Mouse (Mus musculus): ENCODE data around the gene Mylk. TPM values are rescaled to one million over a fixed set of nuclear protein-coding genes. Genes with fewer than 3 reads are reported as not detected.

Mylk gene
- total and polyA plus RNA-seq, 3 experiments: 28.3 to 42.3 (median 32.9) TPM

DNA sequence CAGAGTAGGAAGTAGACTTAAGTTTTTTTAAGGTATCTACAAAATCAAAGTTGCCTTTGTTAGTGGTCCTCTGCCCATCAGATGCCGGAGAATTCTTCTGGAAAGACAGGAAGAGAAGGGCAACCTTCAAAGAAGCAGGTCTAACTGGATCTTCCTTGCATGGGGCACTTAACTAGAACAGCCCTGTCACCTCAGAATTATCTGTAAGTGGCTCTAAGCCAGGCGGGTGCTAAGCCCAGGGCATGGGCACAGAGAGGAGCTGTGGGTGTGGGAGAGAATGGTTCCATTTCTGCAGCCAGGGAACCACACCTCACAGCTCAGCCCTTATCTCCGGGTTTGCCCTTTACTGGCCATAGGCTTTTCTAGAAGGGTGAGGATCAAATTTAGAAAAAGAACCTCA lies 246.4 kb downstream of the Mylk start:
- Histone ChIP-seq H3K4me1 (ENCODE audit: control insufficient read depth, insufficient read depth, low read length) (no peaks in the 10 kb centered on the region), H3K27me3 (ENCODE audit: control insufficient read depth, insufficient read depth, low read length) (no peaks in the 10 kb centered on the region), H3K9ac (ENCODE audit: low read depth, low read length) (no peak overlapping the region), H3K36me3 (ENCODE audit: control insufficient read depth, insufficient read depth, low read length) (no peaks in the 10 kb centered on the region), H3K79me2 (replicated peaks; ENCODE audit: control insufficient read depth, insufficient read depth, low read length) (no peaks in the 10 kb centered on the region), H3K4me3 (no peak overlapping the region), H3K27ac (no peak overlapping the region)
- WGBS: 64% methylated on average over 3 of the region's 3 CpGs
- no peak for DNase-seq
- intact Hi-C loops (cut with DNase I): no loop called here
- TF ChIP-seq EP300 (IDR thresholded peaks at IDR 0.05; ENCODE audit: insufficient read depth, low read depth, low read length) (no peak), POLR2A (IDR thresholded peaks at IDR 0.05; ENCODE audit: insufficient read depth, low read depth, low read length) (no peak), CTCF (IDR thresholded peaks at IDR 0.05) (no peak)

DNA sequence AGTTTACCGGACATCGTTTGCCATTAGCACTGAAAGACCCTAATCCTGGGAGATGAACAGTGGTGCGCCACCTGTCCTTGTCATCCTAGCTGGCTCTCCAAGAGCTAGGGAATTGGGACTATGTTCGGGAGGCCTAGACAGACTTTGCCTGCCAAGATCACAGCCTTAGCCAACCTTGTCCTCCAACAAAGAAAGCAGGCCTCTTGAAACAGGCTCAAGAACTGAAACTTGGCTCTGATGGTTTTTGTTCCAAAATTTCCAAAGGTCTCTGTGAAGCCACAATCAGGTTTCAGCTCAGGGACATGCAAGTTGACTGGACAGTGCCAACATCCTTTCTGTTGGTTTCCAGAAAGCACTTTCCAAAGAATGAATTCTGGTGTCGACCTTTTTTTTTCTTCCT lies 247.8 kb downstream of the Mylk start:
- Histone ChIP-seq H3K36me3 (ENCODE audit: control insufficient read depth, insufficient read depth, low read length) (no peaks in the 10 kb centered on the region), H3K27me3 (ENCODE audit: control insufficient read depth, insufficient read depth, low read length) (no peaks in the 10 kb centered on the region), H3K4me3 (no peak overlapping the region), H3K27ac (no peak overlapping the region), H3K9ac (ENCODE audit: low read depth, low read length) (no peak overlapping the region), H3K4me1 (ENCODE audit: control insufficient read depth, insufficient read depth, low read length) (0 out of 2 replicates have a peak, but pooled peaks cover 1% of the 10 kb centered on the region), H3K79me2 (replicated peaks; ENCODE audit: control insufficient read depth, insufficient read depth, low read length) (no peaks in the 10 kb centered on the region)
- DNase-seq: no peak
- intact Hi-C loops (cut with DNase I): no loop called here
- TF ChIP-seq EP300 (IDR thresholded peaks at IDR 0.05; ENCODE audit: insufficient read depth, low read depth, low read length): no peak
- WGBS: 76% methylated on average over 5 of the region's 5 CpGs

DNA sequence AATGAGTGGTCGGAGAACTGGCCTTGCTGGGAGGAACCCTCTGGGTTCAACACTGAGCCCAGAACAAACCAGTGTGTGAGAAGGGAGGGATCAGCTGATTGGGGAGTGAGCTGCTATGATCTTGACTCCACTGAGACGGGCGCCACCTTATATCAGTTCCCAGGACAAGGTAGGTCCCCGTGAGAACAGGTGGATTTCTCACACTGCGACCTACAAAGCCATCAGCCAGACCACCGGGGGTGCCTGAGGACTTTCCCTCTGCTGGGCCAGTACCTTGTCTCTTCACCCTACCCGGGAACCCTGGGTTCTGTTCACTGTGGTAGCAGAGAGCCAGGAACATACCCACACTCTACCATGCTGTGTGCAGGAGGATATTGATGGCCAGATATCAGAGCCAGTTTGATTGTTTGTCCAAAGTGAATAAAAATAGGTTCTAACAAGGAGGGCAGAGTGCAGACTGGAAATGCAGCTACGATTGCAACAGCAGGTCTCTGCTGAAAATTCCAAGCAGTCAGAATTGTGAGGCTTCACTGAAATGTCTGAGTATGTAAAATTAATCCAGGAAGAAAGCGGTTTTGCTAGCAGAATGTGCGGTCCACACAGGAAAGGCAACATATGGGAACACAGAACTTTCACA lies 248.8 kb downstream of the Mylk start:
- WGBS: 85% methylated on average over 10 of the region's 10 CpGs
- no peak for DNase-seq
- no peak overlapping the region for H3K9ac ChIP-seq (ENCODE audit: low read depth, low read length)
- intact Hi-C loops (cut with DNase I): no loop called here
- no peaks in the 10 kb centered on the region for H3K36me3 ChIP-seq (ENCODE audit: control insufficient read depth, insufficient read depth, low read length)
- 0 out of 2 replicates have a peak, but pooled peaks cover 1% of the 10 kb centered on the region for H3K4me1 ChIP-seq (ENCODE audit: control insufficient read depth, insufficient read depth, low read length)
- no peak overlapping the region for H3K4me3 ChIP-seq
- no peaks in the 10 kb centered on the region for H3K27me3 ChIP-seq (ENCODE audit: control insufficient read depth, insufficient read depth, low read length)
- H3K27ac ChIP-seq: peak overlapping the region; percentile 41; the same call in 1 of the 2 replicates
- no peaks in the 10 kb centered on the region for H3K79me2 ChIP-seq (replicated peaks; ENCODE audit: control insufficient read depth, insufficient read depth, low read length)
- TF ChIP-seq CTCF (IDR thresholded peaks at IDR 0.05): no peak
- no peak for TF ChIP-seq EP300 (IDR thresholded peaks at IDR 0.05; ENCODE audit: insufficient read depth, low read depth, low read length)
- no peak for TF ChIP-seq POLR2A (IDR thresholded peaks at IDR 0.05; ENCODE audit: insufficient read depth, low read depth, low read length)

DNA sequence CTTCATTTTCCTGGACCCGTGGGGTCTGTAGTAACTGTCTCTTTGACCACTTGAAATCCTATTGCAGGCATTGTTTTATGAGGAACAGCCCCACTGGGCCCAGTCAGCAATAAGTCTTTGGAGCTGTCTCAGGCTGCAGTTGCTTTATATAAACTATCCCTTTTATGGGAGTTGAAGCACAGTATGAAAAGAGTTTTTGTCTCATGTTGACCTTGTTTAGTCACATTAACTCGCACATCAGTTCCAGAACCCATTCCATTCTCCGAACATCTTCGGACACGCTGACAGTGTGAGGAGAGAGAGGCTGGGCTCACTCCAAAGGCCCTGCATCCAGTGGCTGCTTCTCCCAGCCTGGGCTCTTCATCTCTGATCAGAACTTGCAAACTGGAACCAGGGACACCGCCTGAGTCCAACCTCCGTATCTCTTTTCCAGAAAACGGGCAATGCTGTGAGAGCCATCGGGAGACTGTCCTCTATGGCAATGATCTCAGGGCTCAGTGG lies 249.7 kb downstream of the Mylk start:
- WGBS: 81% methylated on average over 9 of the region's 9 CpGs
- TF ChIP-seq CTCF (IDR thresholded peaks at IDR 0.05) (no peak), EP300 (IDR thresholded peaks at IDR 0.05; ENCODE audit: insufficient read depth, low read depth, low read length) (no peak), POLR2A (IDR thresholded peaks at IDR 0.05; ENCODE audit: insufficient read depth, low read depth, low read length) (no peak)
- H3K9ac ChIP-seq (ENCODE audit: low read depth, low read length): no peak overlapping the region
- no peaks in the 10 kb centered on the region for H3K27me3 ChIP-seq (ENCODE audit: control insufficient read depth, insufficient read depth, low read length)
- no peak overlapping the region for H3K4me3 ChIP-seq
- no peak overlapping the region; the same call in 1 of the 2 replicates for H3K27ac ChIP-seq
- intact Hi-C loops (cut with DNase I): no loop called here
- DNase-seq: no peak
- 0 out of 2 replicates have a peak, but pooled peaks cover 1% of the 10 kb centered on the region for H3K4me1 ChIP-seq (ENCODE audit: control insufficient read depth, insufficient read depth, low read length)
- no peaks in the 10 kb centered on the region for H3K79me2 ChIP-seq (replicated peaks; ENCODE audit: control insufficient read depth, insufficient read depth, low read length)
- H3K36me3 ChIP-seq (ENCODE audit: control insufficient read depth, insufficient read depth, low read length): no peaks in the 10 kb centered on the region

GRCm38 (mm10) chr16:34996133-34996532 lies 251.1 kb downstream of the Mylk start:
- Histone ChIP-seq H3K27me3 (ENCODE audit: control insufficient read depth, insufficient read depth, low read length) (no peaks in the 10 kb centered on the region), H3K4me3 (no peak overlapping the region), H3K27ac (no peak overlapping the region; the same call in 1 of the 2 replicates), H3K36me3 (ENCODE audit: control insufficient read depth, insufficient read depth, low read length) (no peaks in the 10 kb centered on the region), H3K9ac (ENCODE audit: low read depth, low read length) (no peak overlapping the region), H3K4me1 (ENCODE audit: control insufficient read depth, insufficient read depth, low read length) (0 out of 2 replicates have a peak, but pooled peaks cover 1% of the 10 kb centered on the region), H3K79me2 (replicated peaks; ENCODE audit: control insufficient read depth, insufficient read depth, low read length) (no peaks in the 10 kb centered on the region)
- DNase-seq: peak; percentile 72 to 81
- no peak for TF ChIP-seq CTCF (IDR thresholded peaks at IDR 0.05)
- TF ChIP-seq POLR2A (IDR thresholded peaks at IDR 0.05; ENCODE audit: insufficient read depth, low read depth, low read length): no peak
- no peak for TF ChIP-seq EP300 (IDR thresholded peaks at IDR 0.05; ENCODE audit: insufficient read depth, low read depth, low read length)
- intact Hi-C loops (cut with DNase I): no loop called here
- WGBS: 31% methylated on average over 5 of the region's 5 CpGs

GRCm38 (mm10) chr16:34997052-34997451 lies 252.0 kb downstream of the Mylk start:
- 54% methylated on average over 4 of the region's 4 CpGs for whole genome bisulfite sequencing
- Histone ChIP-seq H3K4me3 (no peak overlapping the region), H3K36me3 (ENCODE audit: control insufficient read depth, insufficient read depth, low read length) (no peaks in the 10 kb centered on the region), H3K9ac (ENCODE audit: low read depth, low read length) (no peak overlapping the region), H3K79me2 (replicated peaks; ENCODE audit: control insufficient read depth, insufficient read depth, low read length) (no peaks in the 10 kb centered on the region), H3K4me1 (ENCODE audit: control insufficient read depth, insufficient read depth, low read length) (0 out of 2 replicates have a peak, but pooled peaks cover 1% of the 10 kb centered on the region), H3K27me3 (ENCODE audit: control insufficient read depth, insufficient read depth, low read length) (no peaks in the 10 kb centered on the region), H3K27ac (no peak overlapping the region)
- intact Hi-C loops (cut with DNase I): no loop called here
- TF ChIP-seq EP300 (IDR thresholded peaks at IDR 0.05; ENCODE audit: insufficient read depth, low read depth, low read length): no peak
- DNase-seq: no peak
